Mouse (Mus musculus) megakaryocyte, embryonic 14.5 days (primary cell): Measurements from ENCODE around the gene Lrp1.

Source experiments
- FLI1 ChIP-seq: IDR thresholded peaks from 2 replicates; pipeline ENCODE4 v1.6.1; 2012; ENCODE audit warnings: low read length, inconsistent platforms, mixed read lengths
- GATA1 ChIP-seq: IDR thresholded peaks from 3 replicates; pipeline ENCODE4 v1.6.1; 2012; ENCODE audit warnings: mixed read lengths, low read length, inconsistent platforms, borderline replicate concordance

GRCm38 (mm10) chr10:127615591-127615990 lies 5.4 kb downstream of the Lrp1 start:
- no peak for TF ChIP-seq GATA1
- TF ChIP-seq FLI1: no peak
